Mouse (Mus musculus) cerebellum, adult 2 months (tissue): ENCODE results near the gene Gucy1b1.

ENCODE experiments used
- CTCF ChIP-seq: fragments of 200-500 bp; IDR thresholded peaks from 2 replicates; pipeline ENCODE4 v1.5.1; 2011; ENCODE audit warnings: low read depth, mild to moderate bottlenecking, control low read depth, low read length, moderate library complexity, borderline replicate concordance; ENCODE audit not compliant: insufficient read depth
- POLR2A ChIP-seq: fragments of 200-500 bp; IDR thresholded peaks from 2 replicates; pipeline ENCODE4 v1.6.1; 2011; ENCODE audit warnings: low read length, control low read depth, borderline replicate concordance; ENCODE audit not compliant: insufficient read depth

GRCm38 (mm10) chr3:82112439-82112838 lies 38.0 kb upstream of the Gucy1b1 start:
- no peak for TF ChIP-seq POLR2A
- TF ChIP-seq CTCF = no peak
